Mouse (Mus musculus) limb, embryonic 11.5 days (tissue): ENCODE results near the gene Rara. TPM values are rescaled to one million over a fixed set of nuclear protein-coding genes. Genes with fewer than 3 reads are reported as not detected.
"Not testable (repeated sequence)": the region's sequence is repeated elsewhere in the genome, so short reads cannot be mapped to it uniquely, and the experiment has no call there.

Source experiments
- ATAC-seq: fragments of 200-750 bp; cut with Nextera tagmentation; 2 replicates; pipeline ENCODE4 v1.8.0; 2017; ENCODE audit warnings: low read depth; ENCODE audit not compliant: insufficient number of reproducible peaks, low FRiP score, low TSS enrichment
- DNase-seq: peaks from one replicate; pipeline ENCODE4 v3.0.0-alpha.2; 2015; ENCODE audit warnings: low spot score
- H3K27ac ChIP-seq: fragments of 300-500 bp; sonication (generic); replicated peaks from 2 replicates; pipeline ENCODE4 v1.5.1; 2014; ENCODE audit warnings: low read depth, mild to moderate bottlenecking, low read length
- H3K27me3 ChIP-seq: fragments of 300-500 bp; sonication (generic); 2 replicates; pipeline ENCODE4 v1.6.1; 2014; ENCODE audit warnings: mild to moderate bottlenecking, low read length, mixed read lengths; ENCODE audit not compliant: control insufficient read depth, insufficient read depth
- H3K36me3 ChIP-seq: fragments of 300-500 bp; sonication (generic); 2 replicates; pipeline ENCODE4 v1.6.1; 2014; ENCODE audit warnings: mild to moderate bottlenecking, low read length, moderate library complexity, mixed read lengths; ENCODE audit not compliant: control insufficient read depth, insufficient read depth
- H3K4me1 ChIP-seq: fragments of 300-500 bp; sonication (generic); 2 replicates; pipeline ENCODE4 v1.6.1; 2014; ENCODE audit warnings: low read length, mixed read lengths; ENCODE audit not compliant: control insufficient read depth, insufficient read depth
- H3K4me2 ChIP-seq: fragments of 300-500 bp; sonication (generic); 2 replicates; pipeline ENCODE4 v1.6.1; 2014; ENCODE audit warnings: low read depth, mild to moderate bottlenecking, moderate library complexity; ENCODE audit not compliant: severe bottlenecking
- H3K4me3 ChIP-seq: fragments of 300-500 bp; sonication (generic); 2 replicates; pipeline ENCODE4 v1.5.1; 2014; ENCODE audit warnings: low read depth, low read length
- H3K9ac ChIP-seq: fragments of 300-500 bp; sonication (generic); 2 replicates; pipeline ENCODE4 v1.6.1; 2014; ENCODE audit warnings: mild to moderate bottlenecking, low read length
- H3K9me3 ChIP-seq: fragments of 300-500 bp; sonication (generic); 2 replicates; pipeline ENCODE4 v1.6.1; 2016; ENCODE audit warnings: low read length; ENCODE audit not compliant: control insufficient read depth
- WGBS: fragments of 180-500 bp; shearing (Covaris S2); extraction: QIAGEN DNeasy Blood & Tissue Kit; methylation state at CpG from one replicate; pipeline ENCODE4 v1.1.7; 2014; 5-methylcytosine and 5-hydroxymethylcytosine counted together
- polyA plus RNA-seq: library from polyadenylated mRNA; unstranded; fragments of >200 nt; fragmentation: Nextera tagmentation; extraction: Ambion mirVana; gene quantifications from 2 replicates; pipeline ENCODE4 v1.2.1, GENCODE M21; 2014

Rara gene
- polyA plus RNA-seq, 1 experiment from 2014 or later: 46.7 TPM

- H3K36me3 ChIP-seq, ATAC-seq, H3K4me2 ChIP-seq, H3K9me3 ChIP-seq, H3K27ac ChIP-seq, H3K9ac ChIP-seq, H3K4me1 ChIP-seq, DNase-seq, H3K4me3 ChIP-seq, H3K27me3 ChIP-seq: not testable (repeated sequence)
- 94% methylated on average over 5 of the region's 6 CpGs for WGBS
Measured at GRCm38 (mm10) chr11:98988260-98988659, 60.6 kb downstream of the Rara start.

- H3K27ac ChIP-seq: no peak overlapping the region
- ATAC-seq: no peak
- H3K4me3 ChIP-seq: no peak overlapping the region
- H3K9me3 ChIP-seq: no peaks in the 10 kb centered on the region
- H3K9ac ChIP-seq: no peak overlapping the region
- 84% methylated on average over 6 of the region's 6 CpGs for WGBS
- H3K27me3 ChIP-seq: no peaks in the 10 kb centered on the region
- no peak overlapping the region for H3K4me2 ChIP-seq
- peaks cover 30% of the 10 kb centered on the region for H3K36me3 ChIP-seq
- no peaks in the 10 kb centered on the region for H3K4me1 ChIP-seq
- DNase-seq: no peak
Measured at GRCm38 (mm10) chr11:98990866-98991265, 63.2 kb downstream of the Rara start.

GRCm38 (mm10) chr11:98995987-98996386 lies 68.4 kb downstream of the Rara start:
- no peaks in the 10 kb centered on the region for H3K27me3 ChIP-seq
- H3K36me3 ChIP-seq: peaks cover 59% of the 10 kb centered on the region
- H3K9me3 ChIP-seq: no peaks in the 10 kb centered on the region
- H3K27ac ChIP-seq: no peak overlapping the region
- no peak overlapping the region for H3K9ac ChIP-seq
- no peak for ATAC-seq
- H3K4me2 ChIP-seq: no peak overlapping the region
- no peak for DNase-seq
- H3K4me1 ChIP-seq: no peaks in the 10 kb centered on the region
- no peak overlapping the region for H3K4me3 ChIP-seq
- 94% methylated on average over 7 of the region's 7 CpGs for WGBS

- Histone ChIP-seq H3K4me3 (no peak overlapping the region), H3K36me3 (peaks cover 71% of the 10 kb centered on the region), H3K27ac (no peak overlapping the region), H3K9me3 (no peaks in the 10 kb centered on the region), H3K9ac (no peak overlapping the region), H3K4me1 (no peaks in the 10 kb centered on the region), H3K27me3 (no peaks in the 10 kb centered on the region), H3K4me2 (no peak overlapping the region)
- no peak for ATAC-seq
- WGBS: 97% methylated on average over 4 of the region's 4 CpGs
- no peak for DNase-seq
Measured at GRCm38 (mm10) chr11:98997659-98998058, 70.0 kb downstream of the Rara start.

- no peaks in the 10 kb centered on the region for H3K9me3 ChIP-seq
- no peak overlapping the region for H3K4me2 ChIP-seq
- no peak overlapping the region for H3K27ac ChIP-seq
- no peaks in the 10 kb centered on the region for H3K4me1 ChIP-seq
- H3K4me3 ChIP-seq: no peak overlapping the region
- H3K27me3 ChIP-seq: no peaks in the 10 kb centered on the region
- peaks cover 69% of the 10 kb centered on the region for H3K36me3 ChIP-seq
- ATAC-seq: no peak
- DNase-seq: no peak
- no peak overlapping the region for H3K9ac ChIP-seq
Measured at GRCm38 (mm10) chr11:98998776-98999175, 71.2 kb downstream of the Rara start.

- Histone ChIP-seq H3K27ac (no peak overlapping the region), H3K27me3 (no peaks in the 10 kb centered on the region), H3K4me2 (no peak overlapping the region), H3K36me3 (peaks cover 69% of the 10 kb centered on the region), H3K9ac (no peak overlapping the region), H3K4me1 (no peaks in the 10 kb centered on the region), H3K4me3 (no peak overlapping the region), H3K9me3 (no peaks in the 10 kb centered on the region)
- WGBS: 90% methylated on average over 11 of the region's 11 CpGs
- no peak for DNase-seq
- no peak for ATAC-seq
Measured at GRCm38 (mm10) chr11:98999243-98999642, 71.6 kb downstream of the Rara start.

- Histone ChIP-seq H3K9ac (no peak overlapping the region), H3K4me2 (no peak overlapping the region), H3K27ac (no peak overlapping the region), H3K9me3 (no peaks in the 10 kb centered on the region), H3K4me3 (no peak overlapping the region), H3K4me1 (no peaks in the 10 kb centered on the region), H3K36me3 (peaks cover 43% of the 10 kb centered on the region), H3K27me3 (no peaks in the 10 kb centered on the region)
- ATAC-seq (no peak), DNase-seq (no peak)
- WGBS: 97% methylated on average over 9 of the region's 9 CpGs
Measured at GRCm38 (mm10) chr11:99006788-99007187, 79.2 kb downstream of the Rara start.

- Histone ChIP-seq H3K4me3 (no peak overlapping the region), H3K9ac (no peak overlapping the region), H3K27me3 (no peaks in the 10 kb centered on the region), H3K9me3 (no peaks in the 10 kb centered on the region), H3K36me3 (peaks cover 29% of the 10 kb centered on the region), H3K4me2 (no peak overlapping the region), H3K27ac (no peak overlapping the region), H3K4me1 (no peaks in the 10 kb centered on the region)
- 92% methylated on average over 4 of the region's 4 CpGs for WGBS
- DNase-seq: no peak
- no peak for ATAC-seq
Measured at GRCm38 (mm10) chr11:99010124-99010523, 82.5 kb downstream of the Rara start.

- Histone ChIP-seq H3K9me3 (no peaks in the 10 kb centered on the region), H3K36me3 (peaks cover 29% of the 10 kb centered on the region), H3K4me1 (no peaks in the 10 kb centered on the region), H3K4me2 (no peak overlapping the region), H3K27me3 (no peaks in the 10 kb centered on the region), H3K4me3 (no peak overlapping the region), H3K27ac (no peak overlapping the region), H3K9ac (no peak overlapping the region)
- WGBS: 96% methylated on average over 5 of the region's 5 CpGs
- ATAC-seq (no peak), DNase-seq (no peak)
Measured at GRCm38 (mm10) chr11:99010706-99011105, 83.1 kb downstream of the Rara start.
